Mouse (Mus musculus) thymus, adult 2 months (tissue): Measurements from ENCODE around the gene Fat4. TPM values are rescaled to one million over a fixed set of nuclear protein-coding genes. Genes with fewer than 3 reads are reported as not detected.

ENCODE experiments used
- DNase-seq: peaks from one replicate; pipeline ENCODE4 v3.0.0; 2021
- H3K27ac ChIP-seq: fragments of 200-500 bp; 2 replicates; pipeline ENCODE4 v1.5.1; 2012; ENCODE audit warnings: low read length, control low read depth; ENCODE audit not compliant: control insufficient read depth, insufficient read depth
- H3K27me3 ChIP-seq: fragments of 200-500 bp; 2 replicates; pipeline ENCODE4 v1.6.1; 2012; ENCODE audit warnings: mild to moderate bottlenecking, low read length, moderate library complexity, mixed read lengths; ENCODE audit not compliant: control insufficient read depth, insufficient read depth
- H3K36me3 ChIP-seq: fragments of 200-500 bp; 2 replicates; pipeline ENCODE4 v1.6.1; 2012; ENCODE audit warnings: mild to moderate bottlenecking, low read length, moderate library complexity; ENCODE audit not compliant: control insufficient read depth, insufficient read depth
- H3K4me1 ChIP-seq: fragments of 200-500 bp; replicated peaks from 2 replicates; pipeline ENCODE4 v1.6.1; 2012; ENCODE audit warnings: low read length; ENCODE audit not compliant: control insufficient read depth, insufficient read depth
- H3K4me3 ChIP-seq: fragments of 200-500 bp; 2 replicates; pipeline ENCODE4 v1.5.1; 2012; ENCODE audit warnings: mild to moderate bottlenecking, low read length, control low read depth, moderate library complexity; ENCODE audit not compliant: control insufficient read depth, insufficient read depth
- CTCF ChIP-seq: fragments of 200-500 bp; IDR thresholded peaks from 2 replicates; pipeline ENCODE4 v1.5.1; 2012; ENCODE audit warnings: mild to moderate bottlenecking, control low read depth, low read length, moderate library complexity, borderline replicate concordance; ENCODE audit not compliant: control insufficient read depth, poor library complexity, insufficient read depth; ENCODE audit errors: extremely low read depth
- POLR2A ChIP-seq: fragments of 200-500 bp; IDR thresholded peaks from 2 replicates; pipeline ENCODE4 v1.6.1; 2012; ENCODE audit warnings: mild to moderate bottlenecking, low read length, control low read depth, moderate library complexity; ENCODE audit not compliant: control insufficient read depth, poor library complexity, insufficient read depth; ENCODE audit errors: extremely low read depth
- WGBS: fragments of 180-500 bp; shearing (Covaris S2); methylation state at CpG from one replicate; pipeline ENCODE4 v1.1.7; 2018; 5-methylcytosine and 5-hydroxymethylcytosine counted together
- polyA plus RNA-seq: library from polyadenylated mRNA; depleted of rRNA; stranded (reverse); fragments of >200 nt; gene quantifications from 2 replicates; pipeline ENCODE4 v1.2.3, GENCODE M21; 2012

Gene Fat4
- polyA plus RNA-seq, 1 experiment = 1.1 TPM

- WGBS = 98% methylated on average over 1 of the region's 1 CpGs
- no peaks in the 10 kb centered on the region for H3K27me3 ChIP-seq
These were observed 163.4 kb downstream of the Fat4 start for GRCm38 (mm10) chr3:39050130-39050529.

DNA sequence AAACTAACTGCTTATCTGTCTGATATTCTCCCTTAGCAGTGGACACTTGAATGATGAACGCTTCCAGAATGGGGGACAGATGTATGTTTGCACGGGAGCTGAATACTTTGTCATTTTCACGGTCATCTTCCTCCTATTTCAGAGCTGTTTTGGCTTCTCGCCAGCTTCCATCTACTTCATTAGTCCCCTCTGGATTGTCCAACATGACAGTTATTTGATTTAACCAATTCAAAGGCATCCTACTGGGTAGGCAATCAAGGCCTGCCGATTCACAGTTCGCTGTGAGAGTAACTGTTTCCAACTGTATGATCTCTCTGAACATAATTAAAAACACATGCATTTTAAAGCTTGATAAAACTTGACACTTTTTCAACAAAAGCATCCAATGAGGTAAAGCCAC is 166.3 kb downstream of the Fat4 start:
- no peak for TF ChIP-seq POLR2A
- no peak for TF ChIP-seq CTCF
- WGBS = 93% methylated on average over 6 of the region's 6 CpGs
- Histone ChIP-seq H3K27ac (no peak overlapping the region), H3K4me1 (no peaks in the 10 kb centered on the region), H3K36me3 (no peaks in the 10 kb centered on the region), H3K4me3 (no peak overlapping the region), H3K27me3 (no peaks in the 10 kb centered on the region)
- no peak for DNase-seq

More at GRCm38 (mm10) chr3:39050130-39050529, 163.4 kb downstream of the Fat4 start:
- H3K36me3 ChIP-seq = no peaks in the 10 kb centered on the region
- H3K27ac ChIP-seq = no peak overlapping the region
- H3K4me1 ChIP-seq = no peaks in the 10 kb centered on the region
- TF ChIP-seq CTCF (no peak), POLR2A (no peak)
- no peak for DNase-seq
- H3K4me3 ChIP-seq = no peak overlapping the region
